Mouse (Mus musculus) ES-E14 (cell line): ENCODE results near the gene Cadps.

Experiments used
- CHD2 ChIP-seq: IDR thresholded peaks from 2 replicates; pipeline ENCODE4 v1.6.1; 2014; ENCODE audit warnings: mild to moderate bottlenecking, low read depth, low read length, inconsistent platforms
- HCFC1 ChIP-seq: IDR thresholded peaks from 2 replicates; pipeline ENCODE4 v1.6.1; 2012; ENCODE audit warnings: low read length, inconsistent platforms, borderline replicate concordance; ENCODE audit not compliant: insufficient read depth
- MAFK ChIP-seq: IDR thresholded peaks from 2 replicates; pipeline ENCODE4 v1.6.1; 2014; ENCODE audit warnings: mild to moderate bottlenecking, low read depth, low read length, inconsistent platforms; ENCODE audit not compliant: insufficient read depth
- ZC3H11A ChIP-seq: IDR thresholded peaks from 2 replicates; pipeline ENCODE4 v1.6.1; 2012; ENCODE audit warnings: low read depth, mild to moderate bottlenecking, inconsistent platforms, low read length, borderline replicate concordance
- ZNF384 ChIP-seq: IDR thresholded peaks from 2 replicates; pipeline ENCODE4 v1.6.1; 2012; ENCODE audit warnings: low read depth, low read length, inconsistent platforms

DNA sequence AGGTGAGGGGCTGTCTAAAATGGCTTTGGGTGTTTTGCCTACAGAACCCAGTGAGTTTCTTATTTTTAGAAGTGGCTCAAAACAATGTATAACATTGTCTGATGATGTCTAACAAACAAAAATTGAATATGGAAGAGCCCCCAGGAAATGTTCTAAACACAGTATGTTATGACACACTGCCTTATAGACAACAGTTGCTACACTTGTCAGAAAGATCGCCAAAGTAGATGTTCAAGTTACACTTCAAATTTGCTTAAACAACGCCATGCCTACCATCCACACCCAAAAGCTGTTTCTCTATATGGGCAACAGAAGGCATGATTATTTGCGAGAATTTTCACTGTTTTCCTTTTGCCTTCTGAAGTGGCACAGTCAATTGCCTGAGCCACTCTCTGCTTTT, 10.8 kb downstream of the Cadps start:
- TF ChIP-seq CHD2 (no peak), HCFC1 (no peak), MAFK (no peak), ZC3H11A (no peak), ZNF384 (no peak)
